Mouse (Mus musculus): ENCODE data around the gene Ilf2. TPM values are rescaled to one million over a fixed set of nuclear protein-coding genes. Genes with fewer than 3 reads are reported as not detected.

Ilf2 gene
- 10 to 100 TPM; 29.3 to 30.1 TPM for total RNA-seq (2021)
- long read RNA-seq, experiment 1, transcript Ilf2-201 (14 exons, 2,027 nt): major isoform, 35 of 37 reads
- long read RNA-seq, experiment 1, partial matches to known transcripts: 1 of 37 reads
- long read RNA-seq, experiment 1, other reads (novel, unspliced or antisense): 1 of 37 reads
- long read RNA-seq, experiment 2, transcript Ilf2-201 (14 exons, 2,027 nt): major isoform, 15 of 15 reads
- long read RNA-seq, experiment 2, partial matches to known transcripts: 0 of 15 reads
- long read RNA-seq, experiment 2, other reads (novel, unspliced or antisense): 0 of 15 reads

DNA sequence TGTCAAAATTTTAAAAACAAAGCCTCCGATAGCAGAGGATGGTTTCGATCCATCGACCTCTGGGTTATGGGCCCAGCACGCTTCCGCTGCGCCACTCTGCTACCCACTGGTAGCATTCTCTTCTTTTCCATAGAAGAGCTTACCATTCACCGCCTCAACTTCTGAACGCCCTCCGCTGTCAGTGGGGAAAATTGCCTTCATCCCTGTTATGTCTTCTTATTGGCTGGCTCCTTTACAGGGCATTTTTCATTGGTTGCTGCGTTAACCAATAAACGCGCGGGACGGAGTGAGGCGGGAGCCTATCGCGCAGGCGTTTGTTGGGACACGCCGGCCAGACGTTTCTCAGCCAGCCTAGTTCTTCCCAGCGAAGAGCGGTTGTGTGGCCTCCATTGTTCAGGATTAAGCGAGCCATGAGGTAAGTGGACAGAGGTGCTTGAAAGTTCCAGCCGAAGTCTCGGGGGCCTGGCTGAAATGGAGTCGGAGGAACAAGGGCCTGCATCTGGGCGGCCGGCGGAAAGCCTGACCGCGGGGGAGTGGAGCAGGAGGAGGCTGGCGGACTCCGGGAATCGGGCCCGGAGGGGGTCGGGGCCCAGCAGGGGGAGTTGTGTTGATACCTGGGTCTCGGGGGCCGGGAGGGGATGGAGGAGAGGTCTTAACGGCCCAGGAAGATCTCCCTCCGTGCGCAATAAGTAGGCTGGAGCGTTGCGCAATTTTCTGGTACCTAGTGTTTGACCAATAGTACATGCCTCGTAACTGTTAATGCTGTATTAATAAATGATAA, at the start of gene Ilf2:
Gene Ilf2, plus strand, starts transcription at position 296 of the 781 bp plus-strand sequence.
- peak; percentile 95 to 98 for DNase-seq

DNA sequence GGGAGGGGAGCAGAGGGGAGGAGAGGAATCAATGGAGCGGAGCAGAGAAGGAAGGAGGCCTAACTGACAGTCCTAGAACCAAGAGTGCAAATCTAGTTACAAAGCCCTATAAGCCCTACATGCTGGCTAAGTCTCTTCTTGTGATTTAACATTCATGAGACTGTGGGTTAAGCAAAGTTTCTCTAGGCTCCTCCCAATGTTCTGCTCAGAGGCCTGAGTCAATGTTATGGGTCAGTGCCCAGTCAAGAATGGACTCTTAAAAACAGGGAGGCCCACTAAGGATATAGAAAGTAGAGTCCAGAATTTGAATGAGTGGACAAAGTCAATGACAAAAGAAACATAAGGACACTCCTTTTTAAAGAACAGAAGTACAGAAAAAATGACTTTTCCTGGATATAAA, 48.4 kb upstream of the Ilf2 start:
- peak in 1 of 2 experiments; percentile 38 for DNase-seq

DNA sequence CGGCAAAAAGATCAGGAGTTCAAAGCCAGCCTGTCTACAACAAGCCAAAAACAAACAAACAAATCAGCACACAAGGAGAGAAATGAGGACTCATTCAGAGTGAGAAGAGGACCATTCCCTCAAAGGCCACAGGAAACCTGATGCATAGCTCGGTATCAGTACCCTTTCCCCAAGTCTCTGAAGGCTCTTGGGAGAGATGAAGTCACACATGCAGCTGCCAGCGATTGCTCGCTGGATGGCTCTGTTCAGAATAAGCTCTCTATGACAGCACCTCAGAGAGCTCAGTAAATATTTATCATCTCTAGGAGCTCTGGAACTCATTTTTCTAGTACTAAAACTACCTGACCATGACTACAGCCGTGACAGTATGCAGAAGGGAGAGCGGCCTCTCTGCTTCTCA, 47.7 kb upstream of the Ilf2 start:
- DNase-seq: peak in 1 of 2 experiments; percentile 50

DNA sequence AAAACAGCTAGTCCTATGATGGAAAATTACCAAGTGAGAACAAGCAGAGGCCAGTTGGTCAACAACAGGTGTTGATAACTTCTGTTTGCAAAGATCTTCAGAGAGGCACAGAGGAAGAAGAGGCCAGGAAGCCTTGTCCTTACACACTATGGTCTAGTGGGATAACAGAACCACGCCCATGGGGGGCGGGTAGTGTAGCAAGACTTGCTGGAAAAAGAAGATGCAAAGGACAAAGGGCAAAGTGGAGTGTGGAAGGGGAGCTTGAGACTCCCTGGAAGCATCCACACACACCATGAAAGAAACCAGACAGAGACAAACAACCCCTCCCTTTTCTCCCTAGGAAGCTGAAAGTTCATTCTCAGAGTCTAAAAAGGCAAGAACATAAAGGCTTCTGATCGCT, 46.4 kb upstream of the Ilf2 start:
- no peak for DNase-seq

DNA sequence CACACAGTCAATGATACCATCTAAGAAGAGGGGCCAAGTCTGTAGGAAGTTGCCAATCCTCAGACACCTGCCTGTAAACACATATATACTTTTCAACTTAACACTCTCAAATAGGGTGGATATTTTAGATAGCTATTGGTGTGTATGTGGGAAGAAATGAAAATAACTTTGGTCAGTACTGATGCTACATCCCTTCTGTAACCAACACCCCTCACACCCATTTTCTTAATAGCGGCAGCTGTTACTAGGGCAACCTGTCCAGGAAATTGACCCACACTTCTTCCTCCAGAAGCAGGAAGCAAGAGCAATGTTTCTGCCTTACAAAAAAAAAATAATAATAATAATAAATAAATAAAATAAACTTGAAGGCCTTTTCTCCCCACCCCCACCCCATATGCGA, 43.6 kb upstream of the Ilf2 start:
- no peak for DNase-seq

DNA sequence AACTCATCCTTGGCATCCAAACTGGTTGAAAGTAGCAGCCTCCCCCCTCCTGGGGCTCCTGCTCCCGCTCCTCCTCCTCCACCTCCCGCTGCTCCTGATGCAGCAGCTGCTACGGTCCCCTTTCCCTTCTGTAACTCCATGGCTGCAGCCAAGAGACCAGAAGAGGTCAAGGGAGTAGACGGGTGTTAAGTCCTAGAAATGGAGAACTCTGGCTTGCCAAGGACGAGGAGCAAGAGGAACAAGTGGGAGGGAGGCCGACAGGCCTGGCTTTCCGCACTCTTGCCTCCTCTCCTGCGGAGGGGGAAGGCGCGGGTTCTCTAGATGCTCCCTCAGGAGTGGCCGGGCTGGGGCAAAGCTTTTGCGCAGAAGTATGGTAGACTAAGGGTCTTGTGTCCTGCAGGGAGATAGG, 43.1 kb upstream of the Ilf2 start:
- DNase-seq: peak in 1 of 2 experiments; percentile 68

DNA sequence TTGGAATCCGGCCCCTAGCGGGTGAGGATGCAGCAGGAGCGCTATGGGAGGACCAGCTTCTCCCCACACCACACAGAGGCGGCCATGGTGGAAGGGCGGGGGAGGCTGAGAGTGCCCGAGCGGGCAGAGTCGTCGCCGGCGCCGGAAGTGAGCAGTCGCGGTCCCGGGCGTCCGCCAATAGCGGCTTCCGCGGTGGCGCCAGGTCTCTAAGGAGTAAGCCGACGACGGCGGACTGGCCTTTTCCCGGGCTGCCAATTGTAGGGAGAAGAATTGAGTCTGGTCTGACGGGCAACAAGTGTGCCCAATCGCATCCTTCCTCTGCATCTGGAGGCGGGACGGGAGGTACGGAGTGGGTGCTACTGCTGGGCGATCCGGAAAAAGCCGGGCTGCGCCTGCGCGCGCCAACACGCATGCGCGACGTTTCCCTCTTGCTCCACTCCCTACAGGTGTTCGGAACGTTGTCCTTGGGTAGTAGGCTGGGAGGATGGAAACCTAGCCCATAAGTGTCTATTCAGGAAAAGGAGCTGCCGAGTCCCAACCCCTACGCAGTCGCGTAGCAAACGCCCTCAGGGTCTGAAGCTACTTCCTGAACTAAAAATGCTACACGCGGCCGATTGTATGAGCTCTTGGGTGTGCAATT, 42.4 kb upstream of the Ilf2 start, which contains the start of gene Ints3:
Gene Ints3, minus strand, starts transcription at position 242 of the 640 bp plus-strand sequence.
- DNase-seq: peak; percentile 100

DNA sequence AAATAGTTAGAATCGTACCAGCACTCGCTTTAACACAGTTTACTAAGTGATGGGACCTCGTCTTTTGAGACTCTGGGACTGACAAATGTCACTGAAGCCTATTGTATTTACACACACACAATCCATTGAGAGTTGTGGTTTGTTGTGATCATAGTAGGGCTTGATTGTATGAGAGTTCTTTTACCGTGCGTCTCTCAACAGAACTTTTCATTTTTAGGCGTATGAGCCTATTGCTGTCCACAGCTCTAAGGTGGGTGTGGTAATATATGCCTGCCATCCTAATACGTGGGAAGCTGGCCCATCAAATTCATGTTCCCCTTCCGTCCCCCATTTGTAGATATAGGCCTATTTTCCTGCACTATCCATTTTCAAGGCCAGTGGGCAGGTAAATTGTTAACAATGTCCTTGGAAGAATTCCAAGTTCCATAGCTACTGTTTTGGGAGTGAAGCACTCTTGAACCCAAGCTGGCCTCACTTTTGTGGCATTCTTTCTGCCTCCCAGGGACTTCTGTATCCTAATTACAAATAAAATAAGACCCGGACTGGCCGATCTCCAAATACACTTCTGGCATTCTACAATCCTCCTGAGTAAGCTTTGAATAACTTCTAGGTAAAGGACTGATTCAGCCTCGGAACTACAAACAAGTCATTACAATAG, 41.7 kb upstream of the Ilf2 start:
- no peak for DNase-seq

DNA sequence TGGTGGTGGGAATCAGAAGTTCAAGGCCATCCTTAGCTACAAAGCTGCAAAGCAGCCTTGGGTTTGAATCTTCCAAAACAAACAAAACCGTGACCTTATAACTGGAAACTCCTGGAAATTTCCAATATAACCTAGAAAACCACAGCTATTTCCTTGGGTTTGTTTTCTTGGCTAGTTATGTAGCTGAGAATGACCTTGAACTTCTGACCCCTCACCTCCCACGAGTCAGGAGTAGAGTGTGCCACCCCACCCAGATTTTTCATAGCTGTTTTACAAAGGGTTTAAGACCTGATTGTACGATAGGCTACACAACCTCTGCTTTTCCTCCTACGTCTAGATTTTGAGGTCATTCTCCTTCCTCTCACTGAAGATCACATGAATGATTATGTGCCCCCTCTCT, 38.8 kb upstream of the Ilf2 start:
- DNase-seq: no peak

DNA sequence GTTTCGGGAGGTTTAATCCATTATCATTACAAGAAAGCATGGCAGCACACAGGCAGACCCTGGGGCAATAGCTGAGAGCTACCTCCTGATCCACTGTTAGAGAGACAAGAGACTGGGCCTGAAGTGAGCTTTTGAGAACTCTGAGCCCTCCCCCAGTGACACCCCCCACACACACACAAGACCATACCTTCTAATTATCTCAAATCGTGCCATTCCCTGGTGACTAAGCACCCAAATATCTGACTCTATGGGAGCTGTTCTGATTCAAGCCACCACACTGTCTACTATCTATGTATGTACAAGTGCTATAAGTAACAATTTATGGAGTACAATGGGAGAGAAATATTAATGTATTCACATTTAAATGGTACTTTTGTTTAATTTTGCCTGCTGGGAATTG, 35.2 kb upstream of the Ilf2 start:
- no peak for DNase-seq

DNA sequence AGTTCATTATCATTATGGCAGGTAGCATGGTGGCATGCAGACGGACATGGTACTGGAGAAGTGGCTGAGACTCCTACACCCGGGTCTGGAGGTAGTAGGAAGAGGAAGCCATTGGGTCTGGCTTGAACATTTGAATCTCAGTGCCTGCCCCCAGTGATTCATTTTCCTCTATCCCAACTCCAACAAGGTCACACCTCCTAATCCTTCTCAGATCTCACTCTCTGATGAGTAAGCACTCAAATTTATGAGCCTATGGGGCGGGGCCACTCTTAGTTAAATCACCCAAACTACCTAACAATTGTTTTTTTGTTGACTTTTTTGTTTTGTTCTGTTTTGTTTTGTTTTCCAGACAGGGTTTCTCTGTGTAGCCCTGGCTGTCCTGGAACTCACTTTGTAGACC, 31.9 kb upstream of the Ilf2 start:
- DNase-seq: no peak

DNA sequence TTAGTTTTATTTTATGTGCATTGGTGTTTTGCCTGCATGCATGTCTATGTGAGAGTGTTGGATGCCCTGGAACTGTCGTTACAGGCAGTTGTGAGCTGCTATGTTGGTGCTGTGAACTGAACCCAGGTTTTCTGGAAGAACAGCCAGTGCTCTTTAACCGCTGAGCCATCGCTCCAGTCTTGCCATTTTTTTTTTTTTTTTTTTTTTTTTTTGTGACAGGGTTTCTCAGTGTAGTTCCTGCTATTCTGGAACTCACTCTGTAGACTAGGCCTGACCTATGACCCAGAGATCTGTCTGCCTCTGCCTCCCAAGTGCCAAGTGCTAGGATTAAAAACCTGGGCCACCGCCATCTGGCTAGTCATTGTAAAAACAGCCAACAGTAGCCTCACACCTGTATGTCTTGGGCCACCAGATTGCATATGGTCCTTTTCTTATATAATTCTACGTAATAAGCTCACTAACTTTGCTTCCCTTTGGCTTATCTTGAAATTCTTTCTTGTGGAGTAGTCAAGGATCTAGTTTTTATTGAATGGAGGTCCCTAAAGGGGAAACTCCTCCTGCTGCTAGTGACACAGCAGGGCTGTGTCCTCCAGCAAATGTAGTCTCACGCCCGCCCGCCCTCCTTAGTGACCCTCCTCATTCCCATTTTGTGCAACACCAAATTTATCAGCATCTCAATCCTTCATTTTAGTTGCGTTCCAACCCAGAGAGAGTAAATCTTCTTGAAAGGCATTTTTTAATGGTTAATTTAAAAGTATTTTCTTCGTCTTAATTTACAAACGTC, 30.3 kb upstream of the Ilf2 start:
- peak in 1 of 2 experiments; percentile 39 for DNase-seq

DNA sequence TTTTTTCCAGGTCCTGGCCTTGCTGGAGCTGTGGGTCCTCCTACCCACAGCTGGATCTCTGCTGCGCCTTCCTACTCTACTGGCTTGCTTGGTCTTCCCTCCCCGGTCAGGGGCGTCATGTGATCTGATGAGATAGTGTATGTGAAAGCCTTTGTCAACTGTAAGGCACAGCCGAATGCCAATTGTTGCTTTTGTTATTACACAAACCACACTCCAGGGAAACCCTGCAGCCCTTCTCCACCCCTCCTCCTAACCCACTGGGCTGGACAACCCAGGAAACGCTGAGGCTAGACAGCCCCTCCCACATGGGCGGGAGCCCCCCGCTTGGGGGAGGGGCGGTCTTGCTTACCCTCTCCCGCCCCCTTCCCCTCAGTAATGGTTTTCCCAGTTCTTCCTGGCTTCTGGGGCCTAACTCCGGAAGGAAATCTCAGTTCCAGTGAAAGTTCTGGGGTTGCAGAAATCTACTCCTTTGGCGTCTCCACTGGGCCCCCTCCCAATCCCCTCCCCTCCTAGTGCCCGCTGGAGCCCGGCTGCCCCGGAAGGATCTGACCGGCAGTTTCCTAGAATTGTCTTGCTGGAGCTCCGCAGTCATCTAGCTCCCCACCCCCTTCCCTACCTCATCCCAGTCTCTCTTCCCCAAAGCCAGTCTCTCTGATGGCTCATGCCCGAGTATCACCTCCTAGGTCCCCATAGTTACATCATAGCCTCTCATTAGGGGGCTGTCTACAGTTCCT, 29.4 kb upstream of the Ilf2 start:
- DNase-seq: peak; percentile 92 to 97

DNA sequence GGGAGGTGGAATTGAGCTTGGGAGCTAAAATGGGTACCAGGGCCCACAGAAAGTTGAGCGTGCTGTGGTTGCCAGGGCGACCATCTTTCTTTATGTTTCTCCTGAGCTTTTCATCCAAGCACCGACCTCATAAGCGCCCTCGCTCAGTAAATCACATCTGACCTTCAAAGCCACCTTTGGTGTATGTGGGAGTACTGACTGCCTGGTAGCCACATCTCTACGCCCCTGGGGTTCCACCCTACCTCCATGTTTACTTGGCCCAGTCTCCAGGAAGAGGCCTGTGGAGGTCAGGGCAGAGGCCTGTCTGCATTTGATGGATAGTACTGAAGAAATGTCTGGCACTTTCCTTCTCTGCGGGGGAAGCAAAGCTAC, 28.8 kb upstream of the Ilf2 start:
- DNase-seq: peak in 1 of 2 experiments; percentile 62

DNA sequence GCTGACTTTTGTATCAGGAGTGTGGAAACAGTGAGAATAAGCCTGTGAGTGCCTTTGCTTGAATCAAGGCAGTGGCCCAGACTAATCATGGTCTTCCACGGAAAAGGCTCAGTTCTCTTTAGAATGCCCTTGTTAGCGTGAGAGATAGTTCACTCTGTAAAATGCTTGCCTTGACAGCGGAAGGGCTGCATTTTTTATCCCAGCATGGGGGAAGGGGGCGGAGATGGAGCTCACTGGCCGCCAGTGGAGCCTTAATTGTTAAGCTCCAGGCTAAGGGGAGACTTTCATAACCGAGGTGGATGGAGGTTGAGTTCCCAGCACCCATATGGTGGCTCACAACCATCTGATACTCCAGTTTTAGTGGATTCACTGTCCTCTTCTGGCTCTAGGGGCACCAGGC, 27.3 kb upstream of the Ilf2 start:
- no peak for DNase-seq

DNA sequence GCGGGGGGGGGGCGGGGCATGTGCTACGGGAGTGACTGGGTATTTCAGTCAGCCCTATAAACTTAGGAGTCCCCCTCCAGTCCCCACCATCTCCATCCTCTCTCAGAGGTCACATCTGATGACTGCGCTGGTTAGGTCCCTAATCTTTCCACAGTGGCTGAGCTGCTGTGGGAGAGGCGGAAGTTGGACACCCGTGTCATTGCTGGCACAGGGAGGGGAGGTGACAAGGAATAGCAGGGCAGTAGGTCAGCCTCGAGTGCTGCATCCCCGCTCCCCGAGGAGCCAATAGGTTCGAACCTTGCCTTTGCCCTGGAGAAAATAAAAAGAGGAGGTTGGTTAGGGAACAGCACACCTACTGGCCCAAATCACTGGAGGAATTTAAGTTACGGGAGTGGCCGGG, 25.1 kb upstream of the Ilf2 start:
- no peak for DNase-seq

DNA sequence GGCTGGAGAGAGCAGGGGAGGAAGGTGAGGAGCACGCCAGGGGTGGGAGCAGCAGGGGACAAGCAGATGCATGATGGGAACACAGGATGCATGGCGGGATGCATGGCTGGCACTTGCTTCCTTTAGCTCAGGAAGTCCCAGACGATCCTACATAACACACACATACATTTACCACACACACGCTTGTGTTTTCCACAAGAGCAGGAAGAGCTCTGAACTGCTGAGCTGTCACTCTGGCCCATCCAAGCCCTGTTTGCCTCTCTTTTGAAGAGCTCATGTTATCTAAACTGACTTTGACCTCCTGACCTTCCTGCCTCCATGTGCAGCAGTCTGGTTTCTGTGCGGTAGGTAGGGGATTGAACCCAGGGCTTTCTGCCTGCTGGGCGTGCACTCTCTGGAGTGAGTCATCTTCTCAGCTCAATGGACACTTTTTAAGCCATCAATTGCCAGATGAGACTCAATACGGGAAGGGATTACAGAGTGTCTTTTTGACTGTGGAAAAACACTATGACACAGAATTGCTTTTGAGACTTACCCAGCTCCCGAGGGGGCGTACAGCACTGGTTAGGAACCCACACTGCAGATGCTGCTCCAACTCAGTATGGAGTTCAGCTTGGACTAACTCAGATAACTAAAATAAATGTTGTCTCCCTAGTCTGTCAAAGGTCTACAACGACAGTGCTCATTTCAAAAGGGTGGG, 24.4 kb upstream of the Ilf2 start:
- DNase-seq: no peak

DNA sequence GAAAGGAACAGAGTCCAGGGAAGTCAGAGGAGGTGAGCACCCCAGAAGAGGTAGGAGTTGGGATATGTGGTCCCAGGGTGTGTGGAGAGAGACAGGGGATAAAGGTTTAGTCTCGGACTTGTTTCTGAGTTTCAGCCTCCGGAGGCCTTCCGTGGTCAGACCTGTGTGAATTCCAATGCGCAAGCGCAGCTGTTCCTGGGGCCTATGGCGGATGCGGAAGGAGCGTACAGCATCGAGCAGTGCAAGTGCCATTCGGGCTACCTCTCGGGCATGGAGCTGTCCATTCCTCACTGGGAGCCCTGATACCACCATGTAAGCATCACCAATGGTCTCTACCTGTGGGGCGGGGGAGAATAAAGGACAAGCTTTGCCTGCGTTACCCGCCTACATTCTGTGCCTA, 21.0 kb upstream of the Ilf2 start:
- DNase-seq: no peak

DNA sequence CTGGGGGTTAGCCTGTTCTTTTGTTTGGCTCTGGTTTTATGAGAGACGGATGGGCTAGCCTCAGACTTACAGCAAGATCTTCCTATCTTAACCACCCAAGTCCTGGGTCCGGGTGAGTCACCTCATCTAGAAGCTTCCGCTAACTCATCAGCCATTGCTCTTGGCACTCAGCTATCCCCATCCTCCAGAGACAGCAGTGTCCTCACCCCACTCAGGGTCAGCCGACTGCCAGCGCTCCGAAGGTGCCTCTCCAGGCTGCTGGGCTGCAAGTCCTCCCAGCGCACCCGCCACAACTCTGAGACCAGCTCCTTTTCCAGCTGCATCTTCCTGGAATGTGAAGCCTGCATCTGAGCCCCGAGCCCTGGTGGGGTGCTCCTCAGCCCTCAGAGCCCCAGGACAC, 16.2 kb upstream of the Ilf2 start:
- no peak for DNase-seq

DNA sequence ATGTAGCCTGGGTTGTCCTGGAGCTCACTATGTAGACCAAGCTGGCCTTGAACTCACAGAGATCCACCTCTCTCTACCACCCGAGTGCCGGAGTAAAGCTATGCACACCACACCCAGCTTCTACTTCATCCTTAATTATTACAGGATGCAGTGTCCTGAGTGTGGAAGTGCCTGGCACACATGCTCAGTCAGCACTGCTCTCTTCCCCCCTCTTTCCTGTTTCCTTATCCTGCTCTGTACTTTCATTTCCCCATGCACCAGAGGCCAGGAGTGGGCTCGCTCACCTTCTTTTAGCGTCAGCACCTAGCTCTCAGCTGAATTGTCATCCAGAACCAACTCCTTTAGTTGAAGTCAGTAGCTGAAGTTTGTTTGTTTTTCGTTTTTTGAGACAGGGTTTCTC, 15.6 kb upstream of the Ilf2 start:
- no peak for DNase-seq

DNA sequence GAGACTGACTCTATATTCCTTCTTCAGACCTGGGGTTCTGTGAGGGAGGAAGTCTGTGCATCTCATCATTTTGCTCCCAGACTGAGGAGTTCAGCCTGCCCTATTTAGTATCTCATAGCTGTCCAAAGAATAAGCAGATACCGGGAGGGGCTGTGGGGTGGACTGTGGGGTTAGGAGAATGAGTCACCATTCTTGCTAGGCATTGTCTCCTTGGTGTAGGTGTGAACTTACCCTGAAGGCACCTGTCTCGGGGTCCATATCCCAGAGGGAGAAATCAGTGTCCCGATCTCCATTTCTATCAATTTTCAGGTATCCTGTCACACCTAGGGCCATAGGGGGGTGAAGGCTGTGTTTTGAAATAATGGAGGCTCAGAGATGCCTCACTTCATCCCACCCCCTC, 14.0 kb upstream of the Ilf2 start:
- no peak for DNase-seq

Data from heart, adult 18-20 months (tissue).